ENCODE assay signal across 25 mouse cellular contexts in genomic region chr7:67943805-67944204, GRCm38 (mm10). TPM values are rescaled to one million over a fixed set of nuclear protein-coding genes. Genes with fewer than 3 reads are reported as not detected.
DNase-seq lines count a peak whose midpoint lies in the region; ATAC-seq and TF ChIP-seq lines count a peak whose summit lies in the region.
"Had no signal": no experiment of that assay in that cellular context is flagged by ENCODE, and none has a peak within 500 bp of the region (broad histone marks: within the 10 kb centered on the region; RNA-seq: fewer than 3 reads in every experiment).

No protein-coding gene starts in this region.

- no peak overlapping the region for H3K4me2 ChIP-seq in heart, embryonic 12.5 days
- no peak overlapping the region for H3K4me2 ChIP-seq in forebrain, embryonic 14.5 days (ENCODE audit: low read length)
- H3K4me2 ChIP-seq: embryonic facial prominence, embryonic 12.5 days; forebrain, embryonic 13.5 days had no signal

- no peak overlapping the region for H3K9ac ChIP-seq in heart, embryonic 12.5 days
- H3K9ac ChIP-seq in forebrain, embryonic 14.5 days (ENCODE audit: low read length): no peak overlapping the region
- H3K9ac ChIP-seq: embryonic facial prominence, embryonic 12.5 days; forebrain, embryonic 13.5 days had no signal

- no peaks in the 10 kb centered on the region for H3K36me3 ChIP-seq in heart, embryonic 12.5 days
- H3K36me3 ChIP-seq in testis, adult 2 months (ENCODE audit: control insufficient read depth, insufficient read depth, low read length): no peaks in the 10 kb centered on the region
- H3K36me3 ChIP-seq in forebrain, embryonic 14.5 days (ENCODE audit: control insufficient read depth, insufficient read depth, low read length): no peaks in the 10 kb centered on the region
- H3K36me3 ChIP-seq: embryonic facial prominence, embryonic 10.5 days; embryonic facial prominence, embryonic 12.5 days; G1E had no signal

- 0 out of 2 replicates have a peak, but pooled peaks cover 4% of the 10 kb centered on the region for H3K4me1 ChIP-seq in heart, embryonic 12.5 days (replicated peaks)
- H3K4me1 ChIP-seq in testis, adult 2 months (ENCODE audit: control insufficient read depth, insufficient read depth, low read length): no peaks in the 10 kb centered on the region
- no peaks in the 10 kb centered on the region for H3K4me1 ChIP-seq in forebrain, embryonic 14.5 days (ENCODE audit: control insufficient read depth, insufficient read depth, low read length)
- H3K4me1 ChIP-seq: forebrain, embryonic 13.5 days had no signal

- ATAC-seq in heart, embryonic 12.5 days (ENCODE audit: insufficient number of reproducible peaks, low FRiP score): no peak
- peak; percentile 52 for ATAC-seq in megakaryocyte, adult 5-6 weeks (ENCODE audit: poor library complexity, severe bottlenecking)
- ATAC-seq in megakaryocyte progenitor cell, adult 5-6 weeks (replicated peaks; ENCODE audit: poor library complexity): peak; percentile 48
- no peak for ATAC-seq in forebrain, embryonic 14.5 days
- ATAC-seq: activated CD4-positive, CD25-positive, alpha-beta regulatory T cell, adult 4 months; CD4-positive, CD25-positive, alpha-beta regulatory T cell, adult 4 months; forebrain, embryonic 13.5 days; forebrain, embryonic 16.5 days; Patski had no signal

- no peak overlapping the region for H3K4me3 ChIP-seq in heart, embryonic 12.5 days
- H3K4me3 ChIP-seq in testis, adult 2 months (ENCODE audit: control insufficient read depth, low read depth, low read length): peak overlapping the region; percentile 35
- H3K4me3 ChIP-seq in forebrain, embryonic 14.5 days (ENCODE audit: low read depth, low read length): no peak overlapping the region
- H3K4me3 ChIP-seq: embryonic facial prominence, embryonic 10.5 days; embryonic facial prominence, embryonic 12.5 days; forebrain, embryonic 13.5 days had no signal

- DNase-seq in heart, adult 11 months: peak; percentile 49
- DNase-seq in testis, postnatal 14 days (ENCODE audit: low spot score): no peak
- no peak for DNase-seq in forebrain, embryonic 14.5 days (ENCODE audit: low spot score)
- DNase-seq in thymus, adult 18-20 months: no peak
- DNase-seq: adrenal gland, adult 8-10 months; adrenal gland, postnatal 14 days; adrenal gland, postnatal 36 days; B cell, adult 2 months; cerebellum, adult 11-12 months; cerebellum, adult 2 months; cerebellum, adult 9-10 months; cerebellum, postnatal 10 days; cerebellum, postnatal 36 days had no signal

- no peaks in the 10 kb centered on the region for H3K9me3 ChIP-seq in heart, embryonic 12.5 days (replicated peaks)
- no peaks in the 10 kb centered on the region for H3K9me3 ChIP-seq in forebrain, embryonic 14.5 days (replicated peaks; ENCODE audit: control insufficient read depth, low read length)
- H3K9me3 ChIP-seq: embryonic facial prominence, embryonic 10.5 days; embryonic facial prominence, embryonic 12.5 days; forebrain, embryonic 13.5 days had no signal

- WGBS in heart, embryonic 12.5 days: 61% methylated on average over 9 of the region's 9 CpGs
- WGBS in forebrain, embryonic 14.5 days: 89% methylated on average over 9 of the region's 9 CpGs

- TF ChIP-seq CTCF in testis, adult 2 months (IDR thresholded peaks at IDR 0.05; ENCODE audit: control insufficient read depth, insufficient read depth, insufficient replicate concordance, low read depth, low read length): no peak

- H3K27ac ChIP-seq in heart, embryonic 12.5 days (ENCODE audit: poor library complexity, severe bottlenecking): no peak overlapping the region
- no peak overlapping the region for H3K27ac ChIP-seq in testis, adult 2 months (ENCODE audit: control insufficient read depth, insufficient read depth, low read depth, low read length)
- H3K27ac ChIP-seq in forebrain, embryonic 14.5 days (ENCODE audit: low read depth, low read length): no peak overlapping the region
- H3K27ac ChIP-seq: embryonic facial prominence, embryonic 10.5 days; embryonic facial prominence, embryonic 12.5 days; forebrain, embryonic 13.5 days had no signal

- H3K27me3 ChIP-seq in heart, embryonic 12.5 days (replicated peaks): no peaks in the 10 kb centered on the region
- no peaks in the 10 kb centered on the region for H3K27me3 ChIP-seq in testis, adult 2 months (ENCODE audit: control insufficient read depth, insufficient read depth, low read length)
- no peaks in the 10 kb centered on the region for H3K27me3 ChIP-seq in forebrain, embryonic 14.5 days (replicated peaks; ENCODE audit: control insufficient read depth, insufficient read depth, low read length)
- H3K27me3 ChIP-seq: embryonic facial prominence, embryonic 12.5 days had no signal

- no peak for TF ChIP-seq POLR2A in testis, adult 2 months (IDR thresholded peaks at IDR 0.05; ENCODE audit: control insufficient read depth, low read depth, low read length)

RNA-seq across cellular contexts. Expression of gene Igf1r, which starts 8.8 kb away (rescaled TPM):
- 25.6 and 27.5 TPM in 2 replicates for polyA plus RNA-seq in heart, embryonic 12.5 days (2016; fragmentation: Nextera tagmentation; extraction: Ambion mirVana)
- polyA plus RNA-seq in testis, adult 2 months (2012; rRNA removed): 3.4 and 4.2 TPM in 2 replicates
- total RNA-seq in megakaryocyte, adult 5-6 weeks (2015): 18.2 and 18.8 TPM in 2 replicates
- total RNA-seq in megakaryocyte, adult 5-6 weeks (2017): 12.9 and 17.9 TPM in 2 replicates
- total RNA-seq in megakaryocyte progenitor cell, adult 5-6 weeks (2015): 46.1 and 50.3 TPM in 2 replicates
- total RNA-seq in megakaryocyte progenitor cell, adult 5-6 weeks (2017): 22.4 and 25.0 TPM in 2 replicates
- polyA plus RNA-seq in forebrain, embryonic 14.5 days (2014; fragmentation: Nextera tagmentation; extraction: Ambion mirVana): 16.3 and 19.1 TPM in 2 replicates

Comparison
In these comparisons a context has a peak if more than half of its experiments do, and no peak if none do; other contexts are left out.
1. ATAC-seq: peak in megakaryocyte, adult 5-6 weeks (single experiment) and megakaryocyte progenitor cell, adult 5-6 weeks (single experiment); none in heart, embryonic 12.5 days (single experiment) and forebrain, embryonic 14.5 days (single experiment).